Mouse (Mus musculus) cerebellum, adult 2 months (tissue): ENCODE measurements around the gene Stard10.

Source experiments
- CTCF ChIP-seq: fragments of 200-500 bp; IDR thresholded peaks from 2 replicates; pipeline ENCODE4 v1.5.1; 2011; ENCODE audit warnings: low read depth, mild to moderate bottlenecking, control low read depth, low read length, moderate library complexity, borderline replicate concordance; ENCODE audit not compliant: insufficient read depth
- POLR2A ChIP-seq: fragments of 200-500 bp; IDR thresholded peaks from 2 replicates; pipeline ENCODE4 v1.6.1; 2011; ENCODE audit warnings: low read length, control low read depth, borderline replicate concordance; ENCODE audit not compliant: insufficient read depth

DNA sequence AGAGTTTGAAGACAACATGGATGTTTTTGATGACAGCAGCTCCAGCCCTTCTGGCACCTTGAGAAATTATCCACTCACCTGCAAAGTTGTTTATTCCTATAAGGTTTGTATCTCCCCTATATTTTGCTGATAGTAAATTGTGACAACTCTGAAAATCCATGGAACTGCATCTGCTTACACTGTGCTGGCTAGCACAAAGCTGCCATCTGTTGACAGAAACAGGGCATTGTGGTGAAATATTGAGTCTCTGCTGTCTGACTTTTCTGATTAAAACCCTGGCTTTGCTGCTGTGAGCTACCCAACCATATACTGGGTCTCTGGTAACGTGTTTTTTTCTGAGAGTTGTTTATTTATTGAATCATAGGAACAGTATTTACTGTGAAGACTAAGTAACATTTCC lies 45.3 kb upstream of the Stard10 start:
- TF ChIP-seq CTCF (no peak), POLR2A (no peak)
